Mouse (Mus musculus) testis, adult 2 months (tissue): ENCODE results near the gene Klk4. TPM values are rescaled to one million over a fixed set of nuclear protein-coding genes. Genes with fewer than 3 reads are reported as not detected.
A peak's percentile ranks its signal among the peaks of the same experiment; 100 is the strongest.

Experiments used
- H3K27ac ChIP-seq: fragments of 200-500 bp; 2 replicates; pipeline ENCODE4 v1.5.1; 2012; ENCODE audit warnings: low read depth, low read length; ENCODE audit not compliant: control insufficient read depth, insufficient read depth
- H3K27me3 ChIP-seq: fragments of 200-500 bp; 2 replicates; pipeline ENCODE4 v1.6.1; 2012; ENCODE audit warnings: mild to moderate bottlenecking, low read length, moderate library complexity; ENCODE audit not compliant: control insufficient read depth, insufficient read depth
- H3K36me3 ChIP-seq: fragments of 200-500 bp; 2 replicates; pipeline ENCODE4 v1.6.1; 2012; ENCODE audit warnings: mild to moderate bottlenecking, low read length; ENCODE audit not compliant: control insufficient read depth, insufficient read depth
- H3K4me1 ChIP-seq: fragments of 200-500 bp; 2 replicates; pipeline ENCODE4 v1.6.1; 2012; ENCODE audit warnings: low read length; ENCODE audit not compliant: control insufficient read depth, insufficient read depth
- H3K4me3 ChIP-seq: fragments of 200-500 bp; 2 replicates; pipeline ENCODE4 v1.5.1; 2012; ENCODE audit warnings: low read depth, mild to moderate bottlenecking, low read length, moderate library complexity, mixed read lengths; ENCODE audit not compliant: control insufficient read depth
- CTCF ChIP-seq: fragments of 200-500 bp; IDR thresholded peaks from 2 replicates; pipeline ENCODE4 v1.5.1; 2012; ENCODE audit warnings: low read depth, mild to moderate bottlenecking, inconsistent platforms, low read length, moderate library complexity; ENCODE audit not compliant: control insufficient read depth, insufficient read depth, insufficient replicate concordance
- POLR2A ChIP-seq: fragments of 200-500 bp; IDR thresholded peaks from 2 replicates; pipeline ENCODE4 v1.6.1; 2012; ENCODE audit warnings: low read depth, mild to moderate bottlenecking, inconsistent platforms, low read length, moderate library complexity; ENCODE audit not compliant: control insufficient read depth
- polyA plus RNA-seq: library from polyadenylated mRNA; depleted of rRNA; stranded (reverse); fragments of >200 nt; gene quantifications from 2 replicates; pipeline ENCODE4 v1.2.3, GENCODE M21; 2012; rRNA removed

Klk4 gene
- polyA plus RNA-seq: 0.08 TPM in 1 of 2 replicates, not detected in the other

DNA sequence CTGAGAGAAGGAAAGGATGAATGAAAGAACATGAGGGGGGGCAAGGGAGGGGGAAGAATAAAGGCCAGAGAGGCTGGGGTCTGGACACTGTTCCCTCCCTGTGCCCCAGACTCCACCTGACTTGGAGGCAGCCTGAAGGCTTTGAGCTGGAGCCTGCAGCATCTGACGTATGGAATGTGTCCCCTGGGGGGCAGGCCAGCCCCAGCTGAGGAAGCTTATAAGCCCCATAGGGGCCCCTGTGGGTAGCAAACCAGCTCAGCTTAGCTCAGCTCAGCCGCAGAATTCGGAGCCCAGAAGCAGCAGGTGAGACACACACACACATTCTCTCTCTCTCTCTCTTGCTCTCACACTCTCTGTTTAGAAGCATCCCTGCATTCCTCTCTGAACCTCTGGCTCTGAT, at the start of gene Klk4:
Gene Klk4 (plus strand): TSS at position 249 of the 400 bp plus-strand sequence.
- Histone ChIP-seq H3K27ac (no peak within 1 kb of the TSS), H3K36me3 (no peaks in the 10 kb centered on the region), H3K4me3 (no peak within 1 kb of the TSS), H3K4me1 (peaks cover 2% of the 10 kb centered on the region; the same call in 1 of the 2 replicates), H3K27me3 (no peaks in the 10 kb centered on the region)
- TF ChIP-seq CTCF (no peak), POLR2A (no peak)

DNA sequence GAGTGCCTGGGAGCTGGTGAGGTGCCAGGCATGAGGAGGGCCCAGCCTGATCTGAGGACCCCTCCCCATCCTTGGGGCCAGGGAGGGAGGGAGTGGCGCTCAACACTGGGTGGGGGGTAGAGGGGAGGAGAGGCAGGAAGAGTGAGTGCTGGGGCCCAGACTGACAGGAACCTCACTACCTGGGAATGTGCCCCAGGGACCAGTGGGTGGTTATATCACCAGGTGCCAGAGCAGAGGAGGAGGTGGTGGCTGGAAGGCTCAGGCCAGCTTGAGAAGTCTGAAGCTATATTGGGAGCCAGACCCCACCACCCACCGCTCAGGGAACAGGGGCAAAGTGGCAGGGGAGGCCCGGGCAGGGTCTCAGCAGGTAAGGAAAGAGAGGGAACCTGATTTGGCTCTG, 39.3 kb upstream of the Klk4 start, which contains the start of gene Klk5:
Gene Klk5 (plus strand): TSS at position 271 of the 400 bp plus-strand sequence.
- Histone ChIP-seq H3K36me3 (no peaks in the 10 kb centered on the region), H3K4me3 (no peak within 1 kb of the TSS), H3K27me3 (no peaks in the 10 kb centered on the region), H3K27ac (no peak within 1 kb of the TSS), H3K4me1 (no peaks in the 10 kb centered on the region)
- TF ChIP-seq CTCF (no peak), POLR2A (no peak)

DNA sequence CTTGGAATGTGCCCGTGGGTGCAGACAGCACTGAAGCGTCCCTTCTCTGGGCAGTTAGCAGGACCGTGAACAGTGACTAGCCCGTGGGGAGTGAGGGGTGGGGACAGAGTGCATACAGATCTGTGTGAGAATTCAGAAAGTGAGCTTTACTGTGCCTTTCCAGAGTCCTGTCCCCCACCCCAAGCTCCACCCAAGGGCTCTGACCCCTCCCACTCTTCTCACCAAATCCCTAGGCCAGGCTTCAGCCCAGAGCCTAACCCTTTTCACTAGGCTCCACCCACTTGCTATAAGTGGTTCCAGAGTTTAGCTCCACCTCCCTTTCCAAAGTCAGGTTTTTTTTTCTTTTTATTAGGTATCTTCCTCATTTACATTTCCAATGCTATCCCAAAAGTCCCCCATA, 37.2 kb upstream of the Klk4 start:
- H3K4me1 ChIP-seq: no peaks in the 10 kb centered on the region
- TF ChIP-seq POLR2A: no peak
- TF ChIP-seq CTCF: no peak

DNA sequence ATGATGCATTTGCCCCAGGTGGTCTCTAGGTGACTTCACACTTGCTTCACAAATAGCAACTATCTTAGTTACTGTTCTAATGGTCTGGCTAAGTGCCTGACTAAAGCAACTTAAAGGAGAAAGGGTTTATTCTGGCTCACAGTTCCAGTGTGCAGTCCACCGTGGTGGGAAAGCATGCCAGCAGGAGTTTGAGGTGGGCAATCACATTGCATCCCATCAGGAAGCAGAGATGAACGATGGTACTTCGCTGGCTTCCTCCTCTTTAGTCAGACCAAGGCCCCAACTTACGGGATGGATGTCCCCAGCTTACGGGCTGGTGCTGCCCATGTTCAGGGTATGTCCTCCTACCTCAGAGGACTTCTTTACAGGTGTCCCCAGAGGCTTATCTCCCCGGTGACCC, 29.3 kb upstream of the Klk4 start:
- Histone ChIP-seq H3K27me3 (no peaks in the 10 kb centered on the region), H3K36me3 (no peaks in the 10 kb centered on the region), H3K4me3 (no peak overlapping the region), H3K4me1 (no peaks in the 10 kb centered on the region), H3K27ac (no peak overlapping the region)
- TF ChIP-seq POLR2A (no peak), CTCF (no peak)

More for the DNA sequence above, 37.2 kb upstream of the Klk4 start:
- H3K27ac ChIP-seq: no peak overlapping the region
- no peaks in the 10 kb centered on the region for H3K36me3 ChIP-seq
- H3K27me3 ChIP-seq: no peaks in the 10 kb centered on the region
- H3K4me3 ChIP-seq: no peak overlapping the region

DNA sequence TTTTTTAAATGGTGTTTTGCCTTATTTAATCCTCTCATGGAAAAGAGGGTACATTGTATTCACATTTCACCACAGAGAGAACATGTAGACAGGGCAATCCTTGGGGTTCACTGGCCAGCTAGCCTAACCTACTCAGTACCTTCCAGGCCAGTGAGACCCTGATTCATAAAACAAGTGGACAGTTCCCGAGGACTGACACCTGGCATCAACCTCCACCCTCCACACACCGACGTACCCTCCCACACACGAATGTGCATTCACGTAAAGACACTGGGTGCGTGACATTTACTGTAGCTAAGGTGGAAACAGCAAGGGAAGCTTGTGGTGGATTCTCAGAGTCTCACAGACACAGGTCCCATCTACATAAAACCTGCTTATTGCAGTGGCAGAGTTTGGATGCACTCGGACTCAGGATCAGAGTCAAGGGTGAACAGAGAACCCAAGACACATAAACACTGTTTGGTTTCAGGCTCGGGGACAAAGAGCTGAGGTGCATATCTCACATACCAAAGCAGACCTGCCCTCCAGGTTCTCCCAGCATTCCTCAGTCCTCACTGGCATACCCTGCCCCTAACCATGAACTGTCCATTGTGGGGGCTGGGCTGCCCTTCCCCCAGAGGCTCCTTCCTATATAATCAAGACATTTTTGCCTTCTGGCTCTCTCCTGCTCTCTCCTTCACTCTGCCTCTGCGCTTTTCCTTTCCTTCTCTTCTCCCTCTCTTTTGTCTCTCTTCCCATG, 26.1 kb upstream of the Klk4 start:
- Histone ChIP-seq H3K36me3 (no peaks in the 10 kb centered on the region), H3K27ac (no peak overlapping the region), H3K27me3 (no peaks in the 10 kb centered on the region), H3K4me3 (no peak overlapping the region), H3K4me1 (peaks cover 12% of the 10 kb centered on the region)
- no peak for TF ChIP-seq POLR2A
- TF ChIP-seq CTCF: no peak

DNA sequence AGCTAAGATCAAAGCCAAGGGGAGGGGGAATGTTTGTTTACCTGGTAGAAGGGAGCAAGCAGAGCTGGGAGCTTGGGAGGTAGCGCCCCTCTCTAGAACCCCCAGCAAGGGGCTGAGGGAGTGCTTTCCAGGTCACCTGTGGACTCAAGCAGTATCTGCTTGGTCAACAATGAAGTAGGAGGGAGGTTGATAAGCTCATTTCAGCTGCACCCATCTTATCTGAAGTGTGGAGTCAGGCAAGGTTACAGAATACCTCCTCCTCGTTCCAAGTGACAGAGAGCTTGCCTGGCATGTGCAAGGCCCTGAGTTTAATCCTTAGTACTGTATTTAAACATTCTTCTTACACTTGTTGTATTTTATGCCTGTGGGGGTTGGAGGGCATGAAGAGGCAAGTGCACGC, 25.3 kb upstream of the Klk4 start:
- Histone ChIP-seq H3K4me3 (no peak overlapping the region), H3K36me3 (no peaks in the 10 kb centered on the region), H3K27ac (no peak overlapping the region), H3K27me3 (no peaks in the 10 kb centered on the region), H3K4me1 (peaks cover 12% of the 10 kb centered on the region)
- TF ChIP-seq POLR2A (no peak), CTCF (no peak)

DNA sequence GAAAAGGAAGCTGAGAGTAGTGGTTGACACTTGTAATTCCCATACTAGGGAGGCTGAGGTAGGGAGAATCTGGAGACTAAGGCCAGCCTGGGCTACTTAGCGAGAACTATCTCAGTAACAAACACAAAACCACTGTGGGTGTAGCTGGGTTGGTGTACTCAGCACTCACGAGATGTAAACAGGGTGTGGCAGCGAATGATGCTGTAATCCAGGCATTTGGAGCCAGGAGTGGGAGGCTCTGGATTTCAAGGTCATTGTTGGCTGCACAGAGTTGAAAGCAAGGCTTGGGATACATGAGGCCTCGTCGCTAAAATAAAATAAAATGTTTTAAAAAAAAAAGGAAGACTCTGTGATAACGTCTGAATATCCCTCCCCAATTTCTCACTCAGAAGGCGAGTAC, 24.7 kb upstream of the Klk4 start:
- Histone ChIP-seq H3K27me3 (no peaks in the 10 kb centered on the region), H3K27ac (no peak overlapping the region), H3K4me3 (peak overlapping the region; percentile 85), H3K36me3 (no peaks in the 10 kb centered on the region), H3K4me1 (peaks cover 12% of the 10 kb centered on the region)
- no peak for TF ChIP-seq CTCF
